Mouse (Mus musculus) embryonic fibroblast, embryonic 13.5 days (primary cell): Measurements from ENCODE around the gene Mgst3.

Source experiments
- CTCF ChIP-seq: IDR thresholded peaks from 2 replicates; pipeline ENCODE4 v1.5.1; 2011; ENCODE audit warnings: mild to moderate bottlenecking, control low read depth, low read length, moderate library complexity, borderline replicate concordance; ENCODE audit not compliant: insufficient read depth
- POLR2A ChIP-seq: IDR thresholded peaks from 2 replicates; pipeline ENCODE4 v1.6.1; 2011; ENCODE audit warnings: low read depth, mild to moderate bottlenecking, control low read depth, low read length, moderate library complexity

DNA sequence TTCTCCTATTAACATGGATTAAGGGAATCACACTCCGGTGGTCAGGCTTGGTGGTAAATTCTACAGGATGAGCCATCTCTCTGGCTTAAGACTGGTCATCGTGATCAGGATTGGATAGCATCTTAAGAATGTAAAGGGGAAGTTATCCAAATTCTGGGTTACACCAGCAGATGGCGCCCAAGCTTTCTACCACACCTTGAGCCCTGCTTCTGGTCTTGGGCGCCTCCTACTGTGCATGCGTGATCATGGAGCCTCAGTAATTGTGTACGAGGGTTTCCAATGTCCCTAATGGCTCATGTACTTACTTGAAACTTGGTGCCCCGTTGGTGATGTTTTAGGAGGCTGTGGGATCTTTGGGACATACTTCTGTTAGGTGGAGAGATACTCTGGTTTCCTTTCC lies 23.7 kb downstream of the Mgst3 start:
- TF ChIP-seq CTCF (peak; percentile 95), POLR2A (no peak)
